Mouse (Mus musculus): ENCODE results near the gene Dmac2.
A peak's percentile ranks its signal among the peaks of the same experiment; 100 is the strongest.
"Not testable (repeated sequence)": the region's sequence is repeated elsewhere in the genome, so short reads cannot be mapped to it uniquely, and the experiment has no call there.

Gene Dmac2

GRCm38 (mm10) chr7:25618865-25619721 is at the start of gene Dmac2:
Dmac2 (plus strand) TSS chr7:25619414.
- peak; percentile 88 for DNase-seq (ENCODE audit: low read depth, low spot score)

- not testable (repeated sequence) for DNase-seq (ENCODE audit: low read depth, low spot score)
Measured at GRCm38 (mm10) chr7:25573806-25574205, 45.4 kb upstream of the Dmac2 start.

- DNase-seq (ENCODE audit: low read depth, low spot score): no peak
Measured at GRCm38 (mm10) chr7:25575105-25575504, 44.1 kb upstream of the Dmac2 start.

- no peak for DNase-seq (ENCODE audit: low read depth, low spot score)
Measured at GRCm38 (mm10) chr7:25575870-25576269, 43.3 kb upstream of the Dmac2 start.

GRCm38 (mm10) chr7:25576308-25576707 is 42.9 kb upstream of the Dmac2 start:
- not testable (repeated sequence) for DNase-seq (ENCODE audit: low read depth, low spot score)

GRCm38 (mm10) chr7:25576793-25577437 is 42.3 kb upstream of the Dmac2 start:
- not testable (repeated sequence) for DNase-seq (ENCODE audit: low read depth, low spot score)

- no peak for DNase-seq (ENCODE audit: low read depth, low spot score)
Measured at GRCm38 (mm10) chr7:25579441-25579840, 39.8 kb upstream of the Dmac2 start.

- DNase-seq (ENCODE audit: low read depth, low spot score): no peak
Measured at GRCm38 (mm10) chr7:25582301-25582810, 36.9 kb upstream of the Dmac2 start.

- DNase-seq (ENCODE audit: low read depth, low spot score): no peak
Measured at GRCm38 (mm10) chr7:25584651-25585050, 34.6 kb upstream of the Dmac2 start.

GRCm38 (mm10) chr7:25585351-25586204 is 33.6 kb upstream of the Dmac2 start:
- DNase-seq (ENCODE audit: low read depth, low spot score): no peak

- no peak for DNase-seq (ENCODE audit: low read depth, low spot score)
Measured at GRCm38 (mm10) chr7:25591226-25591625, 28.0 kb upstream of the Dmac2 start.

- no peak for DNase-seq (ENCODE audit: low read depth, low spot score)
Measured at GRCm38 (mm10) chr7:25593859-25594258, 25.4 kb upstream of the Dmac2 start.

GRCm38 (mm10) chr7:25599663-25600062 is 19.6 kb upstream of the Dmac2 start:
- peak; percentile 62 for DNase-seq (ENCODE audit: low read depth, low spot score)

GRCm38 (mm10) chr7:25600666-25601065 is 18.5 kb upstream of the Dmac2 start:
- DNase-seq (ENCODE audit: low read depth, low spot score): no peak

GRCm38 (mm10) chr7:25601346-25601745 is 17.9 kb upstream of the Dmac2 start:
- DNase-seq (ENCODE audit: low read depth, low spot score): no peak

GRCm38 (mm10) chr7:25606625-25607063 is 12.6 kb upstream of the Dmac2 start:
- DNase-seq (ENCODE audit: low read depth, low spot score): no peak

- no peak for DNase-seq (ENCODE audit: low read depth, low spot score)
Measured at GRCm38 (mm10) chr7:25607196-25607595, 12.0 kb upstream of the Dmac2 start.

- DNase-seq (ENCODE audit: low read depth, low spot score): no peak
Measured at GRCm38 (mm10) chr7:25610056-25610455, 9.2 kb upstream of the Dmac2 start.

- no peak for DNase-seq (ENCODE audit: low read depth, low spot score)
Measured at GRCm38 (mm10) chr7:25611501-25611900, 7.7 kb upstream of the Dmac2 start.

GRCm38 (mm10) chr7:25614086-25614485 is 5.1 kb upstream of the Dmac2 start:
- no peak for DNase-seq (ENCODE audit: low read depth, low spot score)

GRCm38 (mm10) chr7:25614831-25615705 is 4.1 kb upstream of the Dmac2 start:
- DNase-seq (ENCODE audit: low read depth, low spot score): no peak
